Mouse (Mus musculus): ENCODE measurements around the gene Pik3r2.
"Not testable (repeated sequence)": the region's sequence is repeated elsewhere in the genome, so short reads cannot be mapped to it uniquely, and the experiment has no call there.

The Pik3r2 gene

DNA sequence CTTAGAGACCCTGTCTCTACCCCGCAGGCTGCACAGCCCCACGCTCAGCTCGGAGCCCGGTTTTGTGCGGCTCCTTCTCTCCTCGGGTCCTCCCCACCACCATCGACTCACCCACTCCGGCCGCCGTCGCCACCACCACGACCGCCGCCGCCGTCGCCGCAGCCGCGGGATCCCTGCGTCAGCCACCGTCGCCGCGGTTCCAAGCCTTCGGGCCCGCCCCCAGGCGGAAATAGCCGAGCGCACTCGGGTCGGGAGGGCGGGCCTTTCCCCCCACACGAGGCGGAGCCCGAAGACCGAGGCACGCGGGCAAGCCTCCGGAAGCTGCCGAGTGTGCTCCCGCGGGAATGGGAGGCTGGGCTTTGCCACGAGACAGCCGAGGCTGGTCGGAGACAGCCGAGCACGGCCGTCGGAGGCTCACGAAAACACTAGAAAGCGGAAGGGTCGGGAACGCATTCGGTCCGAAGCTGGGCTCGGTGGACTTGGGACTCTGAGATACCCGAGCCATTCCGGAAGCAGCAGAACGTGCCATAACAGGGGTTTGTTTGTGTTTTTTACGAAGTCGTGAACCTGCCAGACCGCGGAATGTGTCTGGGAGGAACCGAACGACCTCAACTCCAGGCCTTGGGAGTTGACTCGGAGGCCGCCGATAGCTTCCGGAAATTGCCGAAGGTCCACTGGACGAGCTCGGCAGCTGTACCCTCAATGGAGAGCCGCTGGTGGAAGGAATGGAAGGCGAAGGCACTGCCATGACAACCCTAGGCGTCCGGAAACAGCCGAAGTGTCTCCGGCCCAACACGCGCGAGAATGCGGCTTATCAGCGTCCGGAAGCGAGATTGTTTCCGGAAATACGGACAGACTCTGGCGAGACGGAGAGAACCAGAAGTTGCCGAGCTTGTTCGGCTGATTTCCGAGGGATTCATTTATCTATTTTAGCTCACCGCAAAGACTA lies at the start of gene Pik3r2:
TSS of gene Pik3r2 (minus strand) at position 218 of the 949 bp plus-strand sequence.
- peak; percentile 98 for DNase-seq (ENCODE audit: low spot score)

DNA sequence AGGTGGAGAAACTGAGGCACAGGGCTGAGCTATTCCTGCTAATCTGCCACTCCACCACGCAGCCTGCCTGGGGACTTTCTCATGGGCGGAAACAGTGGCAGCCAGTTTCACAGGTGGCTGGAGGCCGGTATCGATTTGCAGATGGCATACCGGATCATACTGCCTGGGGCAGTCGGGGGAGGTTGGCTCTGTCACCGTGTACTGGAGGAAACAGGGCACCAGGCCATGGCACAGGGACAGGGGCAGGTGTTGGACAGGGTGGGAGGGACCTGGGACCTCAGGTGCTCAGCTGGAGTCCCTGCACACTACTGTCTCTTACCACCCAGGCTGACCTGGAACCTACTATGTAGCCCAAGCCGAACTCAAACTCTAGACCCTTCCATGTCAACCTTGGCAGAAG lies 49.3 kb upstream of the Pik3r2 start:
- DNase-seq (ENCODE audit: low spot score), result no peak

DNA sequence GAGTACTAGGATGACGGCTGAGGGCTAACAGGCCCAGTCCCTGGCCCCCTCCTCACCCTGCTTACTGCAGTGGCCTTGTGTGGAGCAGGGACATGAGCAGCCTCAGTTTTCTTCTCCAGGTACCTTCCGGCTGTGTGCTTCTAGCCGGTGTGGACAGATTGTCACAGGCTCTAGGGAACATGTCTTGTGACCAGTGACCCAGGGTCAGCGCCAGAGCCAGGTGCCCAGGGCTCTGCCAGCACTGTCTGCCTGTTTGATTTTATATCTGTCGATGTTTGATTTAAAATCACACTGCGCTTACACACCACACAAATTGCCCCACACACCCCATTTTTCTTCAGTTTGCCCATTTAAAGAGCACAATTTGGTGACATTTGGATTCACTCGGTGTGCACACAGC lies 47.3 kb upstream of the Pik3r2 start:
- no peak for DNase-seq (ENCODE audit: low spot score)

DNA sequence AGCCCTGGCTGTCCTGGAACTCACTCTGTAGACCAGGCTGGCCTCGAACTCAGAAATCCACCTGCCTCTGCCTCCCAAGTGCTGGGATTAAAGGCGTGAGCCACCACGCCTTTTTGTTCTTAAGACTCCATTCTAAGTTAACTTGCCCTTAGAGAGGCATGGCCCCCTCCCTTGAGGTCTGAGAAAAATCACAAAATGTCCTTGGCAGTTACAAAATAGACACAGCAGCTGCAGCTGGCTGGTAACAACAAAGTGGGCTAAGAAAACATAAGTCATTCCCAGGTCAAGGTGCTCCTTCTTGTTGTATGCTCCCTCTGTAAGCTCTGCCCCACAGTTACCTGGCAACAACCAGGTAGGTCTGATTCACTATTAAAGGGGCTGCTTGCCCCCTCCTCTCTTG lies 46.1 kb upstream of the Pik3r2 start:
- DNase-seq (ENCODE audit: low spot score), result not testable (repeated sequence)

DNA sequence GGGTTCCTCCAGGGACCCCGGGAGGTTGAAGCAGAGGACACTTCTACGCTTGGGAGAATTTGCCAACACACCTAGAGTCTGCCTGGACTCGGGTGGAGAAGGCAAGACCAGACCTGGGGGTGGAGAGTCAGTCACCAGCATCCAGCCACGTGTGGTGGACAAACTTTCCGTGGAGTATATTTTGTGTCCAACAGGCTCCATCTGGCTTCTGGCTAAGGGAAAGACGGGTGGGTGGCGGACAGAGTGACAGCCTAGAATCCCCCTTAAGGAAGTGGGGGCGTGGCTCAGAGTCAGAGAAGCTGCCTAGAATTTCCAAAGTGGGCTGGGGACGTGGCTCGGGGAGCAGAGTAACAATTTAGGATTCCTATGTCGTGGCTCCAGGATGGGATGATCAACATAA lies 45.5 kb upstream of the Pik3r2 start:
- no peak for DNase-seq (ENCODE audit: low spot score)

DNA sequence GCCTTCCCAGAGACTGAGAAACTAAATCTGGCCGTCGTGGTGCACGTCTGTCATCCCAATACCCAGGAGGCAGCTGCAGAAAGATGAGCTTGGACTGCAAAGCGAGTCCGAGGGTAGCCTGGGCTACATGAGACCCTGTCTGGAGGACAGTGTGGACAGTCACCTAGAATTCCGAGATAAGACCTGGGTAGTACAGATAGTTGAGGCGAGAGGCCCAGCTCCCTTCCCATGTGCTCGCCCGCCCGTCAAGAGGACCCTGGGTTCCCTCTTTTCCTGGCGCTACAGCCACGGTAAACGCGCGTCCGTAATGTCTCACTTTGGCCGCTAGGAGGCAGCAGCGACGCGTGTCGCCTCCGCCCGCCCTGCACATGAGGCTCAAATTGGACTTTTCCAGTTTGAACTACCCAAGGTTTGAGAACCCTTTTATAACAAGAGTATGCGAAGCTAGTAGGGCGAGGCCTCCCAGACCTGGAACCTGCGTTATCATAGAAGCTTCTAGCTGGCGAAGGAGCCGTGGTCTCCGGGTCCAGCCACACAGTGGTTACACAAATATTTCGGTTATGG lies 45.0 kb upstream of the Pik3r2 start:
- peak; percentile 69 for DNase-seq (ENCODE audit: low spot score)

DNA sequence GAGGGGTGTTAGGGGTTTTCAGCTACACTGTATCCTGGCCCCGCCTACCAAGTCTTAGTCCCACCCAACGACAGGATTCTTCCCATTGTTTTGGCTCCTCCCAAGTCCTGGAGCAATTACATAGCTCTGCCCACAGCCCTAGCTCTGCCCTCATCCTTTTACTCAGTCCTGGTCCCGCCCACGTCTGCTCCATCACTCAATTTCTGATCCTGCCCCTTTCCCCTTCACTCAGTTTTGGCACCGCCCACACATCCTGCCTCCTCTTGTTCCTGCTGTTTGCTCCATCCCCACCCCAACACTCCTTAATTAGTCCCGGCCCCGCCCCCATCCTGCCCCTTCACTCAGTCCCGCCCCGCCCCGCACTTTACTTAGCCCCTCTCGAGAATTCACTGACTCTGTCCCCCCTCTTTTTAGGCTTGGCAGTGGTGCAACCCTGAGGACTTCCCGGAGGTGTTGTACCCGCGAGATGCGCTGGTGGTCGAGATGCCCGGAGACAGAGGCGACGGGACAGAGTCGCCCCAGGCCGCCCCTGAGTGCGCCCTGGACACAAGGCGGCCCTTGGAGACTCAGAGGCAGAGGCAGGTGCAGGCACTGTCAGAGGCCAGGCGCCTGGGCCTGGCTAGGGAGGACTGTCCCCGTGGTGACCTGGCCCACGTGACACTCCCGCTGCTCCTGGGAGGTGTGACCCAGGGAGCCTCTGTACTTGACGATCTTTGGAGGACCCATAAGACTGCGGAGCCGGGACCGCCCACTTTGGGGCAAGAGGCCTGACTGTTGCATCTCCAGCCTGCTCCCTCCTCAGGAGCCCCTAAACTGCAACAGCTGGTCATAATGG lies 43.8 kb upstream of the Pik3r2 start:
- DNase-seq (ENCODE audit: low spot score), result no peak

DNA sequence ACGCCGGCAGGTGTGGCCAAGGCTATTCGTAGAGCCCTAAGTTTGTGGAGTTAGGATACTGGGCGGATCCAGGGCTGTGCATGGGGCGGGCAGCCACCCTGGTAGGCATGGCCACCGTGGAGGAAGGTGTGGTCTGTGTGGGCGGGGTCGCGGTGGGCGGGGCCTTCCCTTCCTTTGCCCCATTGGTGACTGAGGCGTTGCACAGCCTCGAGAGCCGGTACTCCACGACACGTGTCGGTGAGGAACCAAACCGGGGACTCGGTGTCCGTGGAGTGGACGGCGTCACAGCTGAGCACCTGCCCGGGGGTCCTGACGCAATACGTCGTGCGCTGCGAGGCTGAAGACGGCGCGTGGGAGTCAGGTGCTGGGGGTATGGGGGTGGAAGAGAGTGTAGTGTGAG lies 40.2 kb upstream of the Pik3r2 start:
- DNase-seq (ENCODE audit: low spot score), result no peak

DNA sequence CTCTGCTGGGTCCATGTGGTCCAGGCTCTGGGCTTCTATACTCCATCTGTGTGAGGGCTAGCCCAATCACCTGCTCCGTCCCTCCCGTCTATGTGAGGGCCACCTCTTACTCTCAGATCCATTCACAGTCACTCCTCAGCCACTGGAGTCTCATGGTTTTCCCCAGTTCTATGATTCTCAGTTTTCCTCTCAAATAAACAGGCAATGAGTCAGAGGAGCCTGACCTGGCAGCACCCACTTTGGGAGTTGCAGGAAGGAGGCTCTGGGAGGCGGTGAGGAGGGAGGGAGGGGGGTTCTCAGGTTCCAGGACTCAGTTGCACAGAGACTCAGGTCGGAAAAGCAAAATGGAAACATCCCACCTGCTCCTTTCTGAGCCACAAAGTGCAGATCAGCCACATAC lies 36.4 kb upstream of the Pik3r2 start:
- DNase-seq (ENCODE audit: low spot score), result no peak

DNA sequence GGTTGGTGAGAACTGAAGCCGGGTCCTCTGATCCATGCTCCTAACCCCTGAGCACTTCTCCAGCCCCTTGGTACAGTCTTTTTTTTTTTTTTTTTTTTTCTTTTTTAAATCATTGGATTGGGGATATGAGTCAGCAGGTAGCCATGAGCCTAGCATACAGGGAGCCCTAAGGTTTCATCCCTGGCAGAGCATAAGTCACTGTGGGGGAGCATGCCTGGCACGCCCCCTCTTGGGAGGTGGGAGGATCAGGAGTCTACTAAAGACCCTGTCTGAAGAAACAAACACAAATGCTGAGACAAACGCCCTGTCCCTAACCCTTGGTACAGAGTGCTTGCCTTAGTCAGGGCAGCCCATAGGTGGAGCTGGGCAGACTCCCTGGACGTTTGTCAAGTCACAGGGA lies 35.5 kb upstream of the Pik3r2 start:
- DNase-seq (ENCODE audit: low spot score), result no peak

DNA sequence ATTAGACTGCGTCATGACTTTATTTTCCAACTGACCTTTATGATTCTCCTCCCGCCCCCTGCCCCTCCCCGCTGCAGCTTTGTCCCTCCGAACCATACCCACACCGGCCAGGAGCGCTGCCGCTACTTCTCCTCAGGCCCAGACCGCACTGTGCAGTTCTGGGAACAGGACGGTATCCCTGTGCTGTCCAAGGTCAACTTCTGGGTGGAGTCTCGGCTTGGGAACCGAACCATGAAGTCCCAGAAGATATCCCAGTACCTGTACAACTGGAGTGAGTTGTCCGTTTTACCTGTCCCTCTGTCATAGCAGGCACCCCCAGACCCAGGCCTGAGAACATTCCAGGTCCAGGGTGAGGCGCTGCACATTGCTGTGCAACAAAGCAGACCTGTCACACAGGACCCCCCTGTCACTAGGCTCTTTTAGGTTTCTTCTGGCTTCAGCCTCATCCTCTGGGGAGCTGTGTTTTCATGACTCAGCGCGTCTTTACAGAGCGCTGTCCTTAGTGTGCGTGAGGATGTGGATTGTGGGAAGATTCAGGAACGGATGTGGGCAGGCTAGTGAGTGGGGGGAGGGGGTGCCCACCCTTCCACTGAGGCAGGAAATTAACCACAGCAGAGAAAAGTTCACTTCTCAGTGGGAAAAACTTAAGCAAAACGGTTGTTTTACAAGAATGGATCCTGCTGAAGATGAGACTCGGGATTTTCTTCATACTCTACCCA lies 34.6 kb upstream of the Pik3r2 start:
- DNase-seq (ENCODE audit: low spot score), result no peak

DNA sequence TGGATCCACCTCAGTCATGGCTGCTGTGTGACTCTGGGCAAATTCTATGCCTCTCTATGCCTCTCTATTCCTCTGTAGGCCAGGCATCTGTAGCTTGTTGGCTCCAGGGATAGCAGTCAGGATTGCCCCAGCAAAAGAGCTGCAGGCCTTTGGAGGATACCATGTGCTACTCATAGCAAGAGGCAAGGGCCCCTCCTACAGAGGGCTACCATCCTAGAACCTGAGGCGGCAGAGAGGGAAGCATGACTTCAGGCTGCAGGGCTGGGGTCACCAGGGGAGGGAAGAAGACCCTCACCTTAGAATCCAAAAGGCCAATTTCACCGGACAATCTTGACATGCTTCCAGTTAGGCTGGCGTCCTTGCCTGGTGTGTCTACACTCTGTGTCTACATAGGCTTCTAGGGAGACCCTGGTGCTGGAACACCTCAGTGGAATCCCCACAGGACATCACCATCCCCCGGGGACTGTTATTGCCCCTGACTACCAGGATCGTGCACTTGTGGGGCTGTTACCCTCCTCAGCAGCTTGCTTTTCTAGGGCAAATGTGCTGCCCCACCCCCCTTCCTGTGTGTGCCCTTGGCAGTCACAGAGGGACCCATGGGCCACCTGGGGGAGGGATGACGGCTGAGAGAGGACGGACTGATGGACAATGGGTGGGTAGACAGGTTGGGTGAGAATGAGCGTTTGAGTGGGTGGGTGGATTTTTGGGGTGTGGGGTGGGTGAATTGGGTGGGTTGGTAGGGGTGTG lies 32.6 kb upstream of the Pik3r2 start:
- no peak for DNase-seq (ENCODE audit: low spot score)

DNA sequence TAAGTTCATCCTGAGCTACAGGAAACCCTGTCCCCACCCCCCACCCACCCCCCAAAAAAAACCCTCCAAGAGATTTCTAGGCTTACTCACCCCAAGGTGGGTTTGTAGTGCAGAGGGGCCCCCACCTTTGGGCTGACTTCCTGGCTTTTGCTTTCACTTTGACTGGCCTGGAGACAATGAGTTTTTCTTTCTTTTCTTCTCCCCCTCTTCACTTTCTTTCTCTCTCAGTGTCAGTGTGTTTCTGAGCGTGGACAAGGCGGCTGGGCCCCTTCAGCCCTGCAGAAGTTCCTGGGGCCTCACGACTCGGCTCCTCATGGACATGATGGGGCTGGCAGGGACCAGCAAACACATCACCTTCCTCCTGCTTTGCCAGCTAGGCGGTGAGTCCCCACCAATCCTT lies 31.7 kb upstream of the Pik3r2 start, which contains the start of gene Il12rb1:
TSS of gene Il12rb1 (plus strand) at position 211 of the 400 bp plus-strand sequence.
- no peak for DNase-seq (ENCODE audit: low spot score)

DNA sequence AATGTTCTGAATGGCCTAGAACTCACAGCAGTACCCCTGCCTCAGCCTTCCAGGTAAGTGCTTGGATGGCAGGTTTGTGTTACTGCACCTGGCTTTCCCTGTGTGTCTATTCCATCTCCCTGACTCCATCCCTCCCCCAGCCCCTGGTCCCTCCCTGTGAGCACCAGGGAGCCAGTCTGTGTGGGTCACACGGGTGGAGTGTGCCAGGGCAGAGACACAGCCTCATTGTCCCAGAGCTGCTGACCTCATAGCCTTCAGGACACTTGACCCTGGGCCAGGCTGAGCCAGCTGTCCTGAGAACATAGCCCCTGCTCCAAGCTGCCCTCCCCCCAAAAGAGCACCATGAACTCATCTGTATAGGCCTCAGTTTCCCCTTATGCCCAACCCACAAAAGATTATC lies 30.8 kb upstream of the Pik3r2 start:
- DNase-seq (ENCODE audit: low spot score), result no peak

DNA sequence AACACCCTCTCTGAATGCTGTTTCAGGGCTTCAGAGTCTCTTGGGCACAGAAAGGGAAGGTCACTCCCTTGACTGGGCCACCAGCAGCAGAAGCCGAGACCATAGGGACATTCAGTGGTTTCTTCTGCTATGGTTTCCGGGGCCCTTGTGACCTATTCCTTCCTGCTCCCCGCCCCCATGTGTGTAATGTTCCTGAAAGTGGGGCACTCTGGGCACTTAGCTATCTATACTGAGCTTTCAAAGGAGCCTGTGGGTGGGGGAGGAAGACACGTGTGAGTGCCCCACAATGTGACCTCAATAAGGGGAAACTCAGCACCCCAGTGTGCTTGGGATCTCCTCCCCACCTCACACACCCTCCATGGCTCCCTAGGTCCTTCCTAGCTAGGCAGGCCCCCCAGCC lies 30.0 kb upstream of the Pik3r2 start:
- no peak for DNase-seq (ENCODE audit: low spot score)

DNA sequence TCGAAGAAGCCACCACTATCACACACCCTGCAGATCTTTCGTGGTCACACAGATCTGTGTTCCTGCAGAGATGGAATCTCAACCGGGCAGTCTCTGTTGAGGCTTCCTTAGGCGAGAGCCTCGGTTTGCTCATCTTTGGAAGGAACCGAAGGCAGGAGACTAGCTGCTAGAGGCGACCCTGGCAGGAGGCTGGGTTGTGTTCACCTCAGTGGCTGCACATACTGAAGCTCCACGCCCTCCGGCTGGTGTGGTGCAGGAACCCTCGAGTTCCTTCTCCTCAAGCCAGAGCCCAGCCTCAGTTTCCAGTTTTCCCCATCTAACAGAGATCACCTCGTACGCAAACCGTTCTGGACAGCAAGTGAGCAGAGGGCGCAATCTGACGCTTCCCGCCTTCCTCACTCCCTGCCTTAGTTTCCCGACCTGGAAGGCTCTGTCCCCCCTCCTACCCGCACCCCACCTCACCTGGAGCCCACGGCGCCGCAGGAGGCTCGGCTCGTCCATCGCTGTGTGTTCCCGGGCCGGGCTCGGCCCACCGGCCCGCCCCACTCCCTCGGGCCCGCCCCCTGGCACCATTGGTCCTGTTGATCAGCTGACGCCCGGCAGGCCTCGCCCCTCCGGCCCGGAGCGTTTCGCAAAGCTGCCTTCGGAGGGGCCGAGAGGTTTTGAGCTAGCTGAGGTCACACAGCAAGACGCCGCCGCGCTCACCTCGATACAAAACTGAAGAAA lies 28.1 kb upstream of the Pik3r2 start, which contains the start of gene Mast3:
TSS of gene Mast3 (minus strand) at position 574 of the 726 bp plus-strand sequence.
- DNase-seq (ENCODE audit: low spot score), result peak; percentile 76

DNA sequence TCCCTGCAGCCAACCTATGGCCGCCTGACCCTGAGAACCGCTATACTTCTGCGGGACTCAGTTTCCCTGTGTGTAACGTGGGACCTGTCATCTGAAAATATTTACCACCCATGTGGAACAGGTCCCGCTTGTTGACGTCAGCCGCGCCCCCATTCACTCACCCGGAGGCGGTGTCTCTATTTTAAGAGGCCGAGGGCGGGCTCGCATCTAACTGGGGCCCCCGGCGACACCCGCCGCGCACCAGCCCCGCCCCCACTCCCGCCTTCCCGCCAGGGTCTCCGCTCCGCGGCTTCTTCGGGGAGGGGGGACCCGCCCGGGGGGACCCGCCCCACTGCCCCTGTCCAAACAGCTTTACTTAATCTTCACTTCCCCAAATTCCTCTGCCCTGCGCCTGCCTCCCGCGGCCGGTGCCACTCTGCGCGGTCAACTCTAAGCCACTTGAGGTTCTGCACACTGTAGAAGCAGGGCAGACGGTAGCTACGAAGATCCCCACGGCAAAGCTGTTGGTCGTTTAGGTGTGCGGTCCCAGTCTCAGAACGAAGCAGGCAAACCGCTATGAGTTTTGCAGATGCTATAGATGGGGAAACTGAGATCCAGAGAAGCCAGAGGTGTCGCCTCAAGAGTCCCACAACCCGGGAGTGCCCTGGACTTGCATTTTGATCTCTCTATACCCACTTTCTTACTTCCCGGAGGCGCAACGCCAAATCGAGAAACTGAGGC lies 27.4 kb upstream of the Pik3r2 start:
- no peak for DNase-seq (ENCODE audit: low spot score)

DNA sequence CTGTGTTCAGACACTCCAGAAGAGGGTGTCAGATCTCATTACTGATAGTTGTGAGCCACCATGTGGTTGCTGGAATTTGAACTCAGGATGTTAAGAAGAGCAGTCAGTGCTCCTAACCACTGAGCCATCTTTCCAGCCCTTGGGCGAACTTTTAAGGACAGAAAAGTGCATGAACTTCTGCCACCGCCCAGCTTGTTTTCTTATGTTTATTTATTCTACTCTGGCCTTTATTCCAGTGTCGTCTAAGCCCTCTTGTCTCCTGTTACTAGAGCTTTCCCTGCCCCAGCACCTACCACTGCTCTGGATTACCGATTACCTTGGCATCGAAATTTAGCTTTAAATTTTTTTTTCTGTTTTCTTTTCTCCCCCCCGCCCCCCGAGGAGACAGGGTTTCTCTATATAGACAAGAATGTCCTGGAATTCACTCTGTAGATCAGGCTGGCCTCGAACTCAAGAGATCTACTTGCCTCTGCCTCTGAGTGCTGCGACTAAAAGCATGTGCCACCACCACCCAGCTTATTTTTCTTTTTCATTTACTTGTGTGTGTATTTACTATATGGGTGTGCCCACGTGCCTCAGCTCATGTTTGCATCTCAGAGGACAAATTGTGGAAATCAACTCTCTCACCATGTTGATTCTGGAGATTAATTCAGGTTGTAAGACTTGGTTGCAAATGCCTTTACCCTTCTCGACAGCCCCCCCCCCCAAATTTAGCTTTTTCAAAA lies 26.4 kb upstream of the Pik3r2 start:
- DNase-seq (ENCODE audit: low spot score), result no peak

DNA sequence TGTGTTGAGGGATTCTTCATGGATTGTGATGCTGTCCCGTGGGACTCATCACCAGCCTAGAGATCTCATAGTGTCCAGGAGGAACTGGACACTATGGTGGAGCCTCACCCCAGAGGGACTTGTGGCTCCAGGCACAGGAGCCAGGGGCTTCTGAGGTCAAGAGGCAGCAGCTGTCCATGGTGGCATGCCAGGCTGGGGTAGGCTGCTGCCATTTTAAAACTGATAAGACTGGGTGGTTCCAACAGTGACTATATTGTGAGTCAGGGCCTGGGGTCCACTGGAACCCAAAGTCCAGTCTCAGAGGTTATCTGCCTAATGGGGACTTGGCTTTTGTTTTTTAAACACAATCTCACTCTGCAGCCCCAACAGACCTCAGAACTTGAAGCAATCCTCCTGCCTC lies 25.3 kb upstream of the Pik3r2 start:
- DNase-seq (ENCODE audit: low spot score), result no peak

Data from ovary, postnatal 14 days (tissue).